ENCODE assay signal across 8 mouse cellular contexts in the genomic region with DNA sequence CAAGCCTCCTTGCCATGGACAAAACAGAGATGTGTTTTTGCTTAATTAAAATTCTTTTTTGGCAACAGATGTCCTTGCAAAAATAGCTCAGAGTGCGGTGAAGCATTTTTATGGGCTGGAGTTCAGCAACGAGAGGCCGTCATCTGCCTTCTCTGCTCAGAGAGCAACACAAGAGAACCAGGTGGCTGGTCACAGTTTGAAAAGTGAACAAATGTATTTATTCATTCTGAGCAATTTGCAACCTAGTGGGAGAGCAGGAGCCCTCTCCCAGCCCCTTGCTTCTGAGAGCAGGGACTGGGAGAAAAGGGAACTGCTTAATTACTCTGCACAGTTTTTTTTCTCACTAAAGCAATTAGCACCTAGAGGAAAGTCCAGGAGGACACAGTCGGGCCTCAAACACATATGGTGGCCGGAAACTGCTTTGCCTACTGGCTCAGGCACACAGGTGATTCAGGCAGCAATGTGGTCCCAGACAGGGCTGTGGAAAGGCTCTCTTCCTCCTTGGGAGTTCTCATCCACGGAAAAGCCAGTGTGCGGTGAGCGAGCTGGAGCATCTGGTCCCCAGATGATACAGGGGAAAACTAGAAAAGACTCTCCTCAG.
DNase-seq lines count a peak whose midpoint lies in the region; ATAC-seq and TF ChIP-seq lines count a peak whose summit lies in the region.

No protein-coding gene starts in this region.

- H3K4me1 ChIP-seq in forebrain, embryonic 13.5 days: peaks cover 20% of the 10 kb centered on the region
- peaks cover 13% of the 10 kb centered on the region for H3K4me1 ChIP-seq in midbrain, embryonic 16.5 days (ENCODE audit: control insufficient read depth, insufficient read depth, low read length)
- no peaks in the 10 kb centered on the region for H3K4me1 ChIP-seq in heart, adult 2 months (ENCODE audit: control insufficient read depth, insufficient read depth, low read length)

- H3K36me3 ChIP-seq in forebrain, embryonic 13.5 days (ENCODE audit: poor library complexity, severe bottlenecking): no peaks in the 10 kb centered on the region
- H3K36me3 ChIP-seq in midbrain, embryonic 16.5 days (ENCODE audit: control insufficient read depth, insufficient read depth, low read length): no peaks in the 10 kb centered on the region
- no peaks in the 10 kb centered on the region for H3K36me3 ChIP-seq in heart, adult 2 months (ENCODE audit: control insufficient read depth, insufficient read depth, low read length)

- H3K9ac ChIP-seq in forebrain, embryonic 13.5 days: no peak overlapping the region
- no peak overlapping the region for H3K9ac ChIP-seq in midbrain, embryonic 16.5 days (ENCODE audit: low read depth, low read length)
- H3K9ac ChIP-seq in heart, adult 2 months (ENCODE audit: low read depth, low read length): no peak overlapping the region

- peak; percentile 80 for DNase-seq in cerebellum, adult 11-12 months
- DNase-seq in layer of hippocampus, postnatal 10 days (ENCODE audit: low spot score in 2 of 2): peak; percentile 31 to 42
- DNase-seq in heart, adult 2 months: no peak
- DNase-seq in heart, adult 11 months: no peak
- no peak for DNase-seq in kidney, adult 18-20 months

- H3K4me3 ChIP-seq in forebrain, embryonic 13.5 days: no peak overlapping the region
- H3K4me3 ChIP-seq in midbrain, embryonic 16.5 days (ENCODE audit: low read depth, low read length): no peak overlapping the region
- no peak overlapping the region for H3K4me3 ChIP-seq in heart, adult 2 months

- peak; percentile 92 for ATAC-seq in forebrain, embryonic 13.5 days
- ATAC-seq in midbrain, embryonic 16.5 days: peak; percentile 42; the same call in 1 of the 2 replicates
- no peak for ATAC-seq in inflammation-experienced regulatory T-cells, adult 6 months

- no peak for TF ChIP-seq POLR2A in heart, adult 2 months (IDR thresholded peaks at IDR 0.05; ENCODE audit: insufficient read depth, low read depth, low read length)

- peak overlapping the region; percentile 54 for H3K27ac ChIP-seq in forebrain, embryonic 13.5 days
- H3K27ac ChIP-seq in midbrain, embryonic 16.5 days (ENCODE audit: low read length): 0 out of 2 replicates have a peak overlapping the region, but pooled peaks have one; percentile 5
- no peak overlapping the region for H3K27ac ChIP-seq in heart, adult 2 months

- WGBS in forebrain, embryonic 13.5 days: 18% methylated on average over 8 of the region's 8 CpGs
- WGBS in midbrain, embryonic 16.5 days: 27% methylated on average over 8 of the region's 8 CpGs
- WGBS in heart, adult 2 months: 59% methylated on average over 8 of the region's 8 CpGs

- peak overlapping the region; percentile 14; the same call in 1 of the 2 replicates for H3K4me2 ChIP-seq in forebrain, embryonic 13.5 days
- no peak overlapping the region for H3K4me2 ChIP-seq in midbrain, embryonic 16.5 days (ENCODE audit: low read length)

- H3K79me2 ChIP-seq in heart, adult 2 months (replicated peaks; ENCODE audit: control insufficient read depth, insufficient read depth, low read length): no peaks in the 10 kb centered on the region

- TF ChIP-seq CTCF in heart, adult 2 months (IDR thresholded peaks at IDR 0.05): no peak

- H3K27me3 ChIP-seq in forebrain, embryonic 13.5 days: no peaks in the 10 kb centered on the region
- no peaks in the 10 kb centered on the region for H3K27me3 ChIP-seq in midbrain, embryonic 16.5 days (ENCODE audit: control insufficient read depth, insufficient read depth, low read depth, low read length)
- no peaks in the 10 kb centered on the region for H3K27me3 ChIP-seq in heart, adult 2 months (ENCODE audit: control insufficient read depth, insufficient read depth, low read length)

- H3K9me3 ChIP-seq in forebrain, embryonic 13.5 days (replicated peaks): no peaks in the 10 kb centered on the region
- no peaks in the 10 kb centered on the region for H3K9me3 ChIP-seq in midbrain, embryonic 16.5 days (replicated peaks; ENCODE audit: control insufficient read depth, low read length, poor library complexity, severe bottlenecking)

- intact Hi-C loops in heart, adult 2 months (cut with DNase I): no loop called here

- no peak for TF ChIP-seq EP300 in heart, adult 2 months (IDR thresholded peaks at IDR 0.05; ENCODE audit: insufficient read depth, low read depth, low read length)

Comparison
In these comparisons a context has a peak if more than half of its experiments do, and no peak if none do; other contexts are left out.
1. DNase-seq: peak in cerebellum, adult 11-12 months (single experiment) and layer of hippocampus, postnatal 10 days (2 of 2); none in heart, adult 2 months (0 of 2), heart, adult 11 months (single experiment) and kidney, adult 18-20 months (single experiment).